Mouse (Mus musculus) liver, embryonic 11.5 days (tissue): ENCODE data around the gene Hist1h3e. TPM values are rescaled to one million over a fixed set of nuclear protein-coding genes. Genes with fewer than 3 reads are reported as not detected.

ENCODE experiments used
- ATAC-seq: fragments of 200-750 bp; cut with Nextera tagmentation; replicated peaks from 2 replicates; pipeline ENCODE4 v1.8.0; 2017; ENCODE audit warnings: moderate number of reproducible peaks, mild to moderate bottlenecking, moderate TSS enrichment, moderate library complexity; ENCODE audit not compliant: low FRiP score
- DNase-seq: peaks from one replicate; pipeline ENCODE4 v3.0.0-alpha.2; 2017; ENCODE audit warnings: low spot score
- H3K27ac ChIP-seq: fragments of 300-500 bp; sonication (generic); 2 replicates; pipeline ENCODE4 v1.5.1; 2014; ENCODE audit warnings: mild to moderate bottlenecking, low read depth, low read length, control low read depth
- H3K27me3 ChIP-seq: fragments of 300-500 bp; sonication (generic); replicated peaks from 2 replicates; pipeline ENCODE4 v1.6.1; 2014; ENCODE audit warnings: low read length, mixed read lengths; ENCODE audit not compliant: control insufficient read depth, insufficient read depth
- H3K36me3 ChIP-seq: fragments of 300-500 bp; sonication (generic); 2 replicates; pipeline ENCODE4 v1.6.1; 2014; ENCODE audit warnings: mild to moderate bottlenecking, low read length, moderate library complexity, mixed read lengths; ENCODE audit not compliant: control insufficient read depth, insufficient read depth
- H3K4me1 ChIP-seq: fragments of 300-500 bp; sonication (generic); replicated peaks from 2 replicates; pipeline ENCODE4 v1.6.1; 2014; ENCODE audit warnings: low read length, mixed read lengths; ENCODE audit not compliant: control insufficient read depth, insufficient read depth
- H3K4me2 ChIP-seq: fragments of 300-500 bp; sonication (generic); 2 replicates; pipeline ENCODE4 v1.6.1; 2014; ENCODE audit warnings: mild to moderate bottlenecking, control low read depth, moderate library complexity
- H3K4me3 ChIP-seq: fragments of 300-500 bp; sonication (generic); 2 replicates; pipeline ENCODE4 v1.5.1; 2014; ENCODE audit warnings: low read depth, low read length, control low read depth
- H3K9ac ChIP-seq: fragments of 300-500 bp; sonication (generic); 2 replicates; pipeline ENCODE4 v1.6.1; 2014; ENCODE audit warnings: low read depth, low read length, control low read depth
- H3K9me3 ChIP-seq: fragments of 300-500 bp; sonication (generic); 2 replicates; pipeline ENCODE4 v1.6.1; 2016; ENCODE audit warnings: low read length, inconsistent platforms, mixed read lengths; ENCODE audit not compliant: control insufficient read depth
- WGBS: fragments of 180-500 bp; shearing (Covaris S2); extraction: QIAGEN DNeasy Blood & Tissue Kit; methylation state at CpG from one replicate; pipeline ENCODE4 v1.1.7; 2014; 5-methylcytosine and 5-hydroxymethylcytosine counted together
- microRNA-seq: library from miRNA; unstranded; fragments of <30 nt; microRNA quantifications from one replicate; pipeline ENCODE4, GENCODE M21; 2017; ENCODE audit warnings: borderline number of aligned reads
- polyA plus RNA-seq: library from polyadenylated mRNA; unstranded; fragments of >200 nt; fragmentation: Nextera tagmentation; extraction: Ambion mirVana; gene quantifications from 2 replicates; pipeline ENCODE4 v1.2.1, GENCODE M21; 2014

Gene Hist1h3e
- polyA plus RNA-seq, 1 experiment from 2014 or later = 3.5 TPM

- H3K27ac ChIP-seq = no peak overlapping the region
These were observed 46.1 kb downstream of the Hist1h3e start for GRCm38 (mm10) chr13:23515826-23516620.

GRCm38 (mm10) chr13:23515281-23515680 is 46.9 kb downstream of the Hist1h3e start:
- H3K27ac ChIP-seq = no peak overlapping the region

More at GRCm38 (mm10) chr13:23515826-23516620, 46.1 kb downstream of the Hist1h3e start:
- H3K4me3 ChIP-seq = peak overlapping the region; percentile 59
- no peaks in the 10 kb centered on the region for H3K9me3 ChIP-seq
- H3K4me2 ChIP-seq = peak overlapping the region; percentile 92
- no peak for ATAC-seq
- H3K27me3 ChIP-seq = no peaks in the 10 kb centered on the region
- peaks cover 11% of the 10 kb centered on the region for H3K4me1 ChIP-seq
- 55% methylated on average over 15 of the region's 15 CpGs for WGBS
- no peaks in the 10 kb centered on the region for H3K36me3 ChIP-seq
- peak overlapping the region; percentile 50 for H3K9ac ChIP-seq
- DNase-seq = no peak

GRCm38 (mm10) chr13:23513517-23513916 is 48.7 kb downstream of the Hist1h3e start:
- Histone ChIP-seq H3K36me3 (no peaks in the 10 kb centered on the region), H3K4me1 (peaks cover 3% of the 10 kb centered on the region; the same call in 1 of the 2 replicates), H3K27ac (no peak overlapping the region), H3K27me3 (no peaks in the 10 kb centered on the region), H3K9ac (no peak overlapping the region), H3K9me3 (no peaks in the 10 kb centered on the region), H3K4me3 (no peak overlapping the region), H3K4me2 (no peak overlapping the region)
- WGBS = 85% methylated on average over 1 of the region's 1 CpGs
- no peak for DNase-seq
- no peak for ATAC-seq

More at GRCm38 (mm10) chr13:23515281-23515680, 46.9 kb downstream of the Hist1h3e start:
- no peaks in the 10 kb centered on the region for H3K27me3 ChIP-seq
- H3K4me3 ChIP-seq = no peak overlapping the region
- no peak overlapping the region for H3K9ac ChIP-seq
- no peaks in the 10 kb centered on the region for H3K9me3 ChIP-seq
- H3K4me1 ChIP-seq = peaks cover 8% of the 10 kb centered on the region
- DNase-seq = no peak
- no peaks in the 10 kb centered on the region for H3K36me3 ChIP-seq
- no peak overlapping the region for H3K4me2 ChIP-seq
- no peak for ATAC-seq
- WGBS = 66% methylated on average over 5 of the region's 5 CpGs

Small RNA genes lying within 50 kb of the gene (microRNA-seq; reads per million reads assigned to microRNA genes)
- gene Gm44297 = 4.2 reads per million, percentile 9 among the genes with 10 or more reads in this experiment
- gene Gm44359 = 1.1 reads per million
- gene Gm44394 = 1.8 reads per million
- gene n-TStga1 = 12.0 reads per million, percentile 24 among the genes with 10 or more reads in this experiment

Other genes with a start within 250 kb of the Hist1h3e start
- 36.4 and 37.0 TPM in 2 replicates for gene Zfp322a, start 193.2 kb downstream of the Hist1h3e start, polyA plus RNA-seq
- gene Abt1, start 138.5 kb downstream of the Hist1h3e start, polyA plus RNA-seq = 13.1 and 13.4 TPM in 2 replicates
- 1.8 and 2.2 TPM in 2 replicates for gene Btn1a1, start 96.5 kb downstream of the Hist1h3e start, polyA plus RNA-seq
- gene Btn2a2, start 73.5 kb downstream of the Hist1h3e start, polyA plus RNA-seq = 0.08 and 0.32 TPM in 2 replicates
- 3.3 and 4.3 TPM in 2 replicates for gene Hist1h4h, start 31.3 kb downstream of the Hist1h3e start, polyA plus RNA-seq
- gene Hist1h2af, start 28.5 kb downstream of the Hist1h3e start, polyA plus RNA-seq = 1.1 and 5.1 TPM in 2 replicates
- 5.2 TPM in 2 replicates for gene Hist1h3g, start 26.9 kb downstream of the Hist1h3e start, polyA plus RNA-seq
- gene Hist1h2bh, start 19.0 kb downstream of the Hist1h3e start, polyA plus RNA-seq = 1.6 and 1.7 TPM in 2 replicates
- gene Hist1h3f, start 18.3 kb downstream of the Hist1h3e start, polyA plus RNA-seq = 0.42 and 0.62 TPM in 2 replicates
- 0.66 and 1.4 TPM in 2 replicates for gene Hist1h4f, start 10.7 kb downstream of the Hist1h3e start, polyA plus RNA-seq
- gene Hist1h1d, start 9.1 kb downstream of the Hist1h3e start, polyA plus RNA-seq = 0.68 and 0.82 TPM in 2 replicates
- 61.3 and 62.9 TPM in 2 replicates for gene Hist1h2ae, start 8.9 kb upstream of the Hist1h3e start, polyA plus RNA-seq
- 5.7 and 6.3 TPM in 2 replicates for gene Hist1h2bg, start 9.0 kb upstream of the Hist1h3e start, polyA plus RNA-seq
- gene Hist1h2bf, start 11.8 kb upstream of the Hist1h3e start, polyA plus RNA-seq = 1.8 TPM in 2 replicates
- 0.84 and 0.92 TPM in 2 replicates for gene Hist1h2ad, start 12.0 kb upstream of the Hist1h3e start, polyA plus RNA-seq
- 7.7 and 8.5 TPM in 2 replicates for gene Hist1h3d, start 13.4 kb upstream of the Hist1h3e start, polyA plus RNA-seq
- 92.8 and 99.3 TPM in 2 replicates for gene Hist1h4d, start 19.2 kb upstream of the Hist1h3e start, polyA plus RNA-seq
- 4.4 TPM in 2 replicates for gene Hist1h2be, start 58.8 kb upstream of the Hist1h3e start, polyA plus RNA-seq
- 17.5 and 21.2 TPM in 2 replicates for gene Hist1h1e, start 60.2 kb upstream of the Hist1h3e start, polyA plus RNA-seq
- 0.79 and 1.5 TPM in 2 replicates for gene Hist1h2ac, start 121.6 kb upstream of the Hist1h3e start, polyA plus RNA-seq
- gene Hist1h2bc, start 121.8 kb upstream of the Hist1h3e start, polyA plus RNA-seq = 31.9 and 35.7 TPM in 2 replicates
- gene Hist1h1t, start 133.4 kb upstream of the Hist1h3e start, polyA plus RNA-seq = not detected in 2 replicates
- gene Hist1h4c, start 136.1 kb upstream of the Hist1h3e start, polyA plus RNA-seq = 5.1 and 5.2 TPM in 2 replicates
- 6.1 and 7.2 TPM in 2 replicates for gene Hfe, start 148.5 kb upstream of the Hist1h3e start, polyA plus RNA-seq
- 24.2 and 25.8 TPM in 2 replicates for gene Hist1h1c, start 176.4 kb upstream of the Hist1h3e start, polyA plus RNA-seq
- 6.1 and 6.7 TPM in 2 replicates for gene Hist1h3c, start 183.2 kb upstream of the Hist1h3e start, polyA plus RNA-seq
- 3.1 and 4.6 TPM in 2 replicates for gene Hist1h2bb, start 184.4 kb upstream of the Hist1h3e start, polyA plus RNA-seq
- 38.5 and 42.1 TPM in 2 replicates for gene Hist1h2ab, start 188.8 kb upstream of the Hist1h3e start, polyA plus RNA-seq
- 5.5 and 8.3 TPM in 2 replicates for gene Hist1h3b, start 189.9 kb upstream of the Hist1h3e start, polyA plus RNA-seq
- 4.0 TPM in 2 replicates for gene Hist1h4b, start 194.6 kb upstream of the Hist1h3e start, polyA plus RNA-seq
- 0.57 TPM in 1 of 2 replicates, not detected in the other for gene Hist1h4a, start 198.9 kb upstream of the Hist1h3e start, polyA plus RNA-seq
- 4.2 and 8.8 TPM in 2 replicates for gene Hist1h3a, start 200.0 kb upstream of the Hist1h3e start, polyA plus RNA-seq
- gene Hist1h1a, start 201.3 kb upstream of the Hist1h3e start, polyA plus RNA-seq = 2.8 and 3.9 TPM in 2 replicates
- gene Trim38, start 207.5 kb upstream of the Hist1h3e start, polyA plus RNA-seq = not detected in 2 replicates
- 0.26 and 0.56 TPM in 2 replicates for gene Slc17a2, start 244.6 kb upstream of the Hist1h3e start, polyA plus RNA-seq